Mouse (Mus musculus) MEL (cell line): ENCODE data around the gene Zfp768. TPM values are rescaled to one million over a fixed set of nuclear protein-coding genes. Genes with fewer than 3 reads are reported as not detected.
"Not testable (repeated sequence)": the region's sequence is repeated elsewhere in the genome, so short reads cannot be mapped to it uniquely, and the experiment has no call there.

Source experiments
- DNase-seq: peaks from one replicate; pipeline ENCODE4 v3.0.0; 2011; ENCODE audit warnings: low read depth, low spot score
- H3K27ac ChIP-seq: 2 replicates; pipeline ENCODE4 v1.5.1; 2012; ENCODE audit warnings: low read depth, mild to moderate bottlenecking, control low read depth, low read length, moderate library complexity; ENCODE audit not compliant: control insufficient read depth
- H3K27me3 ChIP-seq, 2 experiments: fragments of 150-350 bp in 1 of 2; sonication (generic) in 1 of 2; 2 replicates each; pipeline ENCODE4 v1.6.1; 2012; ENCODE audit warnings: low read length in 2 of 2, mild to moderate bottlenecking in 2 of 2, improper control_type of control experiment in 1 of 2, moderate library complexity in 1 of 2; ENCODE audit not compliant: insufficient read depth in 2 of 2, control insufficient read depth in 1 of 2
- H3K36me3 ChIP-seq, 2 experiments: 2 replicates each; pipeline ENCODE4 v1.6.1; 2012 to 2014; ENCODE audit warnings: low read length in 2 of 2, improper control_type of control experiment in 1 of 2, inconsistent platforms in 1 of 2, mild to moderate bottlenecking in 1 of 2; ENCODE audit not compliant: insufficient read depth in 2 of 2, control insufficient read depth in 1 of 2
- H3K4me1 ChIP-seq, 2 experiments: fragments of 150-350 bp in 1 of 2; sonication (generic) in 1 of 2; 2 replicates each; pipeline ENCODE4 v1.6.1; 2012; ENCODE audit warnings: low read length in 2 of 2, improper control_type of control experiment in 1 of 2, mild to moderate bottlenecking in 1 of 2; ENCODE audit not compliant: insufficient read depth in 2 of 2, control insufficient read depth in 1 of 2
- H3K4me3 ChIP-seq, 2 experiments: fragments of 150-350 bp in 1 of 2; sonication (generic) in 1 of 2; 2 replicates each; pipeline ENCODE4 v1.5.1; 2012; ENCODE audit warnings: low read depth in 2 of 2, low read length in 2 of 2, mild to moderate bottlenecking in 2 of 2, moderate library complexity in 2 of 2, control low read depth in 1 of 2, improper control_type of control experiment in 1 of 2; ENCODE audit not compliant: control insufficient read depth in 1 of 2, insufficient read depth in 1 of 2
- H3K79me2 ChIP-seq: 2 replicates; pipeline ENCODE4 v1.6.1; 2012; ENCODE audit warnings: mild to moderate bottlenecking, low read length, moderate library complexity; ENCODE audit not compliant: control insufficient read depth, poor library complexity, insufficient read depth
- H3K9ac ChIP-seq: 2 replicates; pipeline ENCODE4 v1.6.1; 2012; ENCODE audit warnings: low read depth, mild to moderate bottlenecking, control low read depth, low read length, moderate library complexity; ENCODE audit not compliant: control insufficient read depth, poor library complexity, severe bottlenecking
- H3K9me3 ChIP-seq: fragments of 150-350 bp; sonication (generic); replicated peaks from 2 replicates; pipeline ENCODE4 v1.6.1; 2012; ENCODE audit warnings: mild to moderate bottlenecking, low read length, improper control_type of control experiment, moderate library complexity; ENCODE audit not compliant: insufficient read depth
- CHD1 ChIP-seq: IDR thresholded peaks from 2 replicates; pipeline ENCODE4 v1.6.1; 2012; ENCODE audit warnings: low read depth, mild to moderate bottlenecking, inconsistent platforms, low read length, improper control_type of control experiment
- CHD2 ChIP-seq: IDR thresholded peaks from 2 replicates; pipeline ENCODE4 v1.6.1; 2011; ENCODE audit warnings: low read length, improper control_type of control experiment
- E2F4 ChIP-seq: IDR thresholded peaks from 2 replicates; pipeline ENCODE4 v1.6.1; 2011; ENCODE audit warnings: low read depth, low read length, improper control_type of control experiment, borderline replicate concordance
- ELF1 ChIP-seq: IDR thresholded peaks from 2 replicates; pipeline ENCODE4 v1.6.1; 2014; ENCODE audit warnings: low read depth, mild to moderate bottlenecking, inconsistent platforms, low read length, improper control_type of control experiment, moderate library complexity
- EP300 ChIP-seq, 2 experiments: IDR thresholded peaks; 2 replicates each; pipeline ENCODE4 v1.6.1; 2011; ENCODE audit warnings: improper control_type of control experiment in 2 of 2, low read length in 2 of 2, low read depth in 1 of 2, mild to moderate bottlenecking in 1 of 2
- ETS1 ChIP-seq: IDR thresholded peaks from 2 replicates; pipeline ENCODE4 v1.6.1; 2012; ENCODE audit warnings: low read depth, mild to moderate bottlenecking, inconsistent platforms, low read length, improper control_type of control experiment, moderate library complexity
- GATA1 ChIP-seq: IDR thresholded peaks from 2 replicates; pipeline ENCODE4 v1.6.1; 2011; ENCODE audit warnings: low read depth, low read length, improper control_type of control experiment
- HCFC1 ChIP-seq: IDR thresholded peaks from 2 replicates; pipeline ENCODE4 v1.6.1; 2012; ENCODE audit warnings: low read depth, mild to moderate bottlenecking, inconsistent platforms, low read length, improper control_type of control experiment, moderate library complexity
- JUND ChIP-seq: IDR thresholded peaks from 2 replicates; pipeline ENCODE4 v1.6.1; 2011; ENCODE audit warnings: low read depth, mild to moderate bottlenecking, improper control_type of control experiment, low read length
- KAT2A ChIP-seq: conservative IDR thresholded peaks from 2 replicates; pipeline ENCODE4 v1.6.1; 2012; ENCODE audit warnings: low read depth, low read length, improper control_type of control experiment, inconsistent platforms
- MAFK ChIP-seq: IDR thresholded peaks from 2 replicates; pipeline ENCODE4 v1.6.1; 2011; ENCODE audit warnings: low read depth, mild to moderate bottlenecking, low read length, improper control_type of control experiment, borderline replicate concordance
- MAX ChIP-seq: IDR thresholded peaks from 2 replicates; pipeline ENCODE4 v1.6.1; 2011; ENCODE audit warnings: low read length, improper control_type of control experiment
- MAZ ChIP-seq: IDR thresholded peaks from 2 replicates; pipeline ENCODE4 v1.6.1; 2012; ENCODE audit warnings: low read depth, mild to moderate bottlenecking, inconsistent platforms, low read length, improper control_type of control experiment
- MEF2A ChIP-seq: IDR thresholded peaks from 2 replicates; pipeline ENCODE4 v1.6.1; 2014; ENCODE audit warnings: low read depth, mild to moderate bottlenecking, inconsistent platforms, low read length, improper control_type of control experiment; ENCODE audit not compliant: poor library complexity, insufficient replicate concordance, severe bottlenecking; ENCODE audit errors: extremely low read depth
- MXI1 ChIP-seq: IDR thresholded peaks from 2 replicates; pipeline ENCODE4 v1.6.1; 2011; ENCODE audit warnings: mild to moderate bottlenecking, low read depth, low read length, improper control_type of control experiment
- MYB ChIP-seq: IDR thresholded peaks from 2 replicates; pipeline ENCODE4 v1.6.1; 2011; ENCODE audit warnings: mild to moderate bottlenecking, low read depth, low read length, improper control_type of control experiment
- MYC ChIP-seq: IDR thresholded peaks from 2 replicates; pipeline ENCODE4 v1.6.1; 2011; ENCODE audit warnings: low read depth, mild to moderate bottlenecking, low read length, improper control_type of control experiment, moderate library complexity
- NELFE ChIP-seq: IDR thresholded peaks from 2 replicates; pipeline ENCODE4 v1.6.1; 2011; ENCODE audit warnings: low read depth, low read length, improper control_type of control experiment
- NRF1 ChIP-seq: IDR thresholded peaks from 2 replicates; pipeline ENCODE4 v1.6.1; 2014; ENCODE audit warnings: low read depth, mild to moderate bottlenecking, inconsistent platforms, low read length, improper control_type of control experiment, moderate library complexity; ENCODE audit not compliant: poor library complexity, insufficient read depth, severe bottlenecking
- POLR2A ChIP-seq, 2 experiments: IDR thresholded peaks; 2 replicates each; pipeline ENCODE4 v1.6.1; 2011 to 2012; ENCODE audit warnings: low read length in 2 of 2, mild to moderate bottlenecking in 2 of 2, control low read depth in 1 of 2, improper control_type of control experiment in 1 of 2, low read depth in 1 of 2, moderate library complexity in 1 of 2; ENCODE audit not compliant: control insufficient read depth in 1 of 2, insufficient read depth in 1 of 2, poor library complexity in 1 of 2
- POLR2AphosphoS2 ChIP-seq: IDR thresholded peaks from 2 replicates; pipeline ENCODE4 v1.6.1; 2011; ENCODE audit warnings: low read length, improper control_type of control experiment
- POLR2AphosphoS5 ChIP-seq: IDR thresholded peaks from 2 replicates; pipeline ENCODE4 v1.6.1; 2012; ENCODE audit warnings: low read depth, borderline replicate concordance, mild to moderate bottlenecking, inconsistent platforms, low read length, moderate library complexity, mixed read lengths
- RAD21 ChIP-seq: IDR thresholded peaks from 2 replicates; pipeline ENCODE4 v1.6.1; 2011; ENCODE audit warnings: mild to moderate bottlenecking, low read depth, low read length, improper control_type of control experiment
- RCOR1 ChIP-seq: IDR thresholded peaks from 2 replicates; pipeline ENCODE4 v1.6.1; 2012; ENCODE audit warnings: low read depth, mild to moderate bottlenecking, inconsistent platforms, low read length, improper control_type of control experiment
- SIN3A ChIP-seq: IDR thresholded peaks from 2 replicates; pipeline ENCODE4 v1.6.1; 2012; ENCODE audit warnings: low read length, improper control_type of control experiment, inconsistent platforms
- SMC3 ChIP-seq: IDR thresholded peaks from 2 replicates; pipeline ENCODE4 v1.6.1; 2011; ENCODE audit warnings: low read depth, low read length, improper control_type of control experiment
- TAL1 ChIP-seq: IDR thresholded peaks from 2 replicates; pipeline ENCODE4 v1.6.1; 2012; ENCODE audit warnings: mild to moderate bottlenecking, inconsistent platforms, low read length, moderate library complexity, mixed read lengths
- TBP ChIP-seq: IDR thresholded peaks from 2 replicates; pipeline ENCODE4 v1.8.0; 2011; ENCODE audit warnings: low read depth, low read length, improper control_type of control experiment
- TCF12 ChIP-seq: IDR thresholded peaks from 2 replicates; pipeline ENCODE4 v1.6.1; 2014; ENCODE audit warnings: low read depth, mild to moderate bottlenecking, inconsistent platforms, low read length, improper control_type of control experiment, moderate library complexity
- USF1 ChIP-seq: IDR thresholded peaks from 2 replicates; pipeline ENCODE4 v1.6.1; 2014; ENCODE audit warnings: low read depth, mild to moderate bottlenecking, inconsistent platforms, low read length, improper control_type of control experiment, moderate library complexity
- USF2 ChIP-seq, 2 experiments: IDR thresholded peaks; 2 replicates each; pipeline ENCODE4 v1.6.1; 2011 to 2012; ENCODE audit warnings: improper control_type of control experiment in 2 of 2, low read length in 2 of 2, borderline replicate concordance in 1 of 2, inconsistent platforms in 1 of 2, low read depth in 1 of 2, mild to moderate bottlenecking in 1 of 2; ENCODE audit not compliant: insufficient read depth in 1 of 2
- ZC3H11A ChIP-seq: IDR thresholded peaks from 2 replicates; pipeline ENCODE4 v1.6.1; 2012; ENCODE audit warnings: low read depth, mild to moderate bottlenecking, inconsistent platforms, low read length, improper control_type of control experiment
- ZNF384 ChIP-seq: IDR thresholded peaks from 2 replicates; pipeline ENCODE4 v1.6.1; 2012; ENCODE audit warnings: low read depth, mild to moderate bottlenecking, inconsistent platforms, low read length, improper control_type of control experiment
- polyA plus RNA-seq, 2 experiments: library from polyadenylated mRNA; stranded (reverse) in 1 of 2; unstranded in 1 of 2; fragments of >175 nt in 1 of 2; fragments of >200 nt in 1 of 2; gene quantifications; 2 replicates each; pipeline versions ENCODE4 v1.2.1 to v1.2.4; 2012; ENCODE audit warnings: low replicate concordance in 2 of 2, low read depth in 1 of 2; ENCODE audit not compliant: insufficient read length in 2 of 2, insufficient read depth in 1 of 2, missing spikeins in 1 of 2
- total RNA-seq: library from RNA; depleted of rRNA; stranded (reverse); fragments of 300-350 nt; gene quantifications from 2 replicates; pipeline ENCODE4 v1.2.3, GENCODE M21; 2012

The Zfp768 gene
- total and polyA plus RNA-seq, 3 experiments, result 5.4 to 12.0 TPM; not detected in 1

DNA sequence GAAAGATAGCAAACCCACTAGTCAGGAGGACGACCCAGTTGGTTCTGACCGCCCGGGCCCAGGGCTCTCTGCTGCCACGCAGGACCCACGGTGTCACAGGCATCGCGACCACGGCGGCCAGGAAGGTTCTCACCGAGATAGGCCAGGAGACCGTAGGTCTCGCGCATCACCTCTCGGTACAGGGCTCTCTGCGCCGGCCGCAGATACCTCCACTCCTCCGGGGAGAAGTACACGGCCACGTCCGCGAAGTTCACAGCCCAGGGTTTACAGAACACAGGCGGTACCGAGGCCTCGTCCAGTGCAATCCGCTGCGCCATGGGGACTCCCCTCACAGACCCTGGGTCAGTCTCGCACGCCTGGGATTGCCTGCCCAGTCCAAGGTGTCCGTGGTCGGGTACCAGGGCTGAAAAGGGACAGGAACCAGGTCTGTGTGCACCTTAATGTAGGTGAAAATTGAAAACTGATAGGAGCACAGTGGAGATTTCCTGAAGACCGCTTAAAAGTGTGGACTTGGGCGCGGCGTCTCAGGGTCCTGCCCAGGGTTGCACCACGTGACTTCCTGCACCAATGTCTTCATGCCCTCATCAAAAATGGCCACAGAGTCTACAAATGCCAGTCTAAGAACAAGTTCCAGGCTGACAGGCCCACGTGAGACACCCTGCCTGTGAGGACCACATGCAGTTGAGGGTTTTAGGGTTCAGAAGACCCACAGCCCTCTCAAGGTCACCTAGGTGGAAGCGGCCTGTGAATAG is 41.4 kb upstream of the Zfp768 start, which contains the start of gene 9130019O22Rik:
Gene 9130019O22Rik (minus strand): TSS at position 526 of the 752 bp plus-strand sequence.
- peak within 1 kb of the TSS; percentile 71 for H3K9ac ChIP-seq
- H3K36me3 ChIP-seq, result no peaks in the 10 kb centered on the region
- peak within 1 kb of the TSS; percentile 22; the same call in 1 of the 2 replicates for H3K27ac ChIP-seq
- DNase-seq, result peak; percentile 91
- H3K27me3 ChIP-seq, result no peaks in the 10 kb centered on the region
- TF ChIP-seq JUND (no peak), KAT2A (no peak), RCOR1 (no peak), CHD1 (no peak), ZC3H11A (no peak), TCF12 (no peak), HCFC1 (peak; percentile 87), TAL1 (no peak), MAZ (no peak), MAFK (no peak), E2F4 (no peak), ETS1 (no peak), ZNF384 (no peak), MXI1 (peak; percentile 62), SMC3 (no peak), USF1 (peak; percentile 97), MEF2A (no peak), NRF1 (no peak), SIN3A (peak; percentile 36; the same call in 1 of the 2 replicates), RAD21 (no peak), CHD2 (no peak), POLR2AphosphoS2 (peak; percentile 32; the same call in 1 of the 2 replicates), MAX (peak; percentile 95), MYB (no peak), ELF1 (no peak), MYC (peak; percentile 69), POLR2AphosphoS5 (no peak), GATA1 (no peak), EP300 (IDR thresholded peaks at IDR 0.05; ENCODE audit: low read depth in 1 of 2, low read length in 2 of 2) (no peak), USF2 (IDR thresholded peaks at IDR 0.05; ENCODE audit: borderline replicate concordance in 1 of 2, insufficient read depth in 1 of 2, low read depth in 1 of 2, low read length in 2 of 2) (peak; percentile 73 to 88), TBP (peak; percentile 61; the same call in 1 of the 2 replicates), POLR2A (IDR thresholded peaks at IDR 0.05; ENCODE audit: control insufficient read depth in 1 of 2, insufficient read depth in 1 of 2, low read depth in 1 of 2, low read length in 2 of 2, poor library complexity in 1 of 2) (peak in 1 of 2 experiments; percentile 69; a peak in 2 of 4 replicates), NELFE (peak; percentile 55)
- TF ChIP-seq, all 39 proteins: peak for 11
- H3K79me2 ChIP-seq, result 0 out of 2 replicates have a peak, but pooled peaks cover 3% of the 10 kb centered on the region
- H3K4me3 ChIP-seq, result peak within 1 kb of the TSS; percentile 62 to 73
- H3K9me3 ChIP-seq, result no peaks in the 10 kb centered on the region
- H3K4me1 ChIP-seq, result no peaks in the 10 kb centered on the region

DNA sequence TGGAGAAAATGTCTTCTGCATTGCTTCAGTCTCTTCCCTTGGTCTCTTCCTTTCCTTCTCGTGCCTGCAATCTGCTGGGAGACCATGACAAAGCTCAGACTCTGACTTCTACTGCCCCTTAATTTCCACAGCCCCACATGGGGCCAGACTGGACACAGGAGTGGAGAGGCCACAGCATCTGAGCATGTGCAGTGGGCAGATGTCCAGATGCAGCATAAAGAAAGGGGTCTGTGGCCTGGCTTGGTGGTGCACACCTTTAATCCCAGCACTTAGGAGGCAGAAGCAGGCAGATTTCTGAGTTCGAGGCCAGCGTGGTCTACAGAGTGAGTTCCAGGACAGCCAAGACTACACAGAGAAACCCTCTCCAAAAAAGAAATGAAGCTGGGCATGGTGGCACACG is 40.2 kb upstream of the Zfp768 start:
- H3K9ac ChIP-seq, H3K4me3 ChIP-seq, H3K36me3 ChIP-seq, DNase-seq, H3K27me3 ChIP-seq, H3K4me1 ChIP-seq, H3K9me3 ChIP-seq, H3K79me2 ChIP-seq, H3K27ac ChIP-seq: not testable (repeated sequence)
